8 mouse cellular contexts compared by ENCODE assay signal in genomic region chr10:81356991-81357844, GRCm38 (mm10). TPM values are rescaled to one million over a fixed set of nuclear protein-coding genes. Genes with fewer than 3 reads are reported as not detected.
DNase-seq lines count a peak whose midpoint lies in the region; ATAC-seq lines count a peak whose summit lies in the region.

Gene Mfsd12 (plus strand): TSS chr10:81357491.

- WGBS in intestine, embryonic 14.5 days: 2% methylated on average over 78 of the region's 79 CpGs

- DNase-seq in adrenal gland, adult 2 months: peak; percentile 95
- DNase-seq in embryo, embryonic 11 days: peak; percentile 96
- DNase-seq in gastrocnemius, postnatal 25 days: peak; percentile 90
- DNase-seq in intestine, embryonic 14.5 days (ENCODE audit: low spot score): no peak
- DNase-seq in left cerebral cortex, postnatal 14 days (ENCODE audit: low spot score in 2 of 2): peak; percentile 91 to 94
- DNase-seq in right cerebral cortex, postnatal 14 days: peak; percentile 95
- peak; percentile 88 for DNase-seq in urinary bladder, postnatal 25 days (ENCODE audit: low spot score)

- no peak within 1 kb of the TSS for H3K27ac ChIP-seq in intestine, embryonic 14.5 days (ENCODE audit: low read depth)

- no peaks in the 10 kb centered on the region for H3K9me3 ChIP-seq in intestine, embryonic 14.5 days (ENCODE audit: control insufficient read depth, low read length)

- H3K4me1 ChIP-seq in intestine, embryonic 14.5 days (replicated peaks; ENCODE audit: control insufficient read depth, insufficient read depth, low read length): peaks cover 18% of the 10 kb centered on the region

- no peaks in the 10 kb centered on the region for H3K27me3 ChIP-seq in intestine, embryonic 14.5 days (replicated peaks; ENCODE audit: control insufficient read depth, insufficient read depth, low read length)

- peak within 1 kb of the TSS; percentile 97 for H3K4me2 ChIP-seq in intestine, embryonic 14.5 days (ENCODE audit: low read length)

- ATAC-seq in intestine, embryonic 14.5 days (replicated peaks; ENCODE audit: low FRiP score, low TSS enrichment, low read depth): peak; percentile 82
- peak; percentile 74 for ATAC-seq in megakaryocyte-erythroid progenitor cell, adult 5-6 weeks (replicated peaks; ENCODE audit: low FRiP score, low TSS enrichment, poor library complexity, severe bottlenecking)

- H3K36me3 ChIP-seq in intestine, embryonic 14.5 days (ENCODE audit: control insufficient read depth, insufficient read depth, low read length): peaks cover 6% of the 10 kb centered on the region; the same call in 1 of the 2 replicates

- peak within 1 kb of the TSS; percentile 73 for H3K9ac ChIP-seq in intestine, embryonic 14.5 days (ENCODE audit: low read length)

- peak within 1 kb of the TSS; percentile 71 for H3K4me3 ChIP-seq in intestine, embryonic 14.5 days (ENCODE audit: low read depth, low read length)

- intact Hi-C loops in left cerebral cortex, postnatal 14 days (cut with DNase I): no loop called here

RNA-seq across cellular contexts. Expression of gene Mfsd12, which starts in this region (rescaled TPM):
- total RNA-seq in adrenal gland, adult 2 months (2021): 10 to 100 TPM; 15.3 to 16.5 TPM
- 69.3 and 77.4 TPM in 2 replicates for polyA plus RNA-seq in adrenal gland, adult 2 months (2012; rRNA removed)
- 1 to 10 TPM; 2.3 to 2.9 TPM for total RNA-seq in gastrocnemius, postnatal 25 days (2021)
- 4.8 and 6.9 TPM in 2 replicates for polyA plus RNA-seq in intestine, embryonic 14.5 days (2014; fragmentation: Nextera tagmentation; extraction: Ambion mirVana)
- total RNA-seq in left cerebral cortex, postnatal 14 days (2021): 10 to 100 TPM; 37.8 to 38.9 TPM
- total RNA-seq in megakaryocyte-erythroid progenitor cell, adult 5-6 weeks (2014; fragmentation: Nextera tagmentation): 15.7 and 16.4 TPM in 2 replicates
- 13.9 and 14.1 TPM in 2 replicates for total RNA-seq in megakaryocyte-erythroid progenitor cell, adult 5-6 weeks (2017)
